8 mouse cellular contexts compared by ENCODE assay signal in genomic region chr7:100919809-100920107, GRCm38 (mm10). TPM values are rescaled to one million over a fixed set of nuclear protein-coding genes. Genes with fewer than 3 reads are reported as not detected.
A peak's percentile ranks its signal among the peaks of the same experiment; 100 is the strongest.
DNase-seq lines count a peak whose midpoint lies in the region; ATAC-seq lines count a peak whose summit lies in the region.

No protein-coding gene starts in this region.

- WGBS in heart, embryonic 11.5 days (ENCODE audit: insufficient replicate concordance): 4% methylated on average over 2 of the region's 2 CpGs
- WGBS in neural tube, embryonic 14.5 days: 4% methylated on average over 2 of the region's 2 CpGs

- H3K4me3 ChIP-seq in heart, embryonic 11.5 days (ENCODE audit: low read depth, low read length): no peak overlapping the region
- no peak overlapping the region for H3K4me3 ChIP-seq in neural tube, embryonic 14.5 days (ENCODE audit: low read depth, low read length)

- DNase-seq in heart, adult 18-20 months: peak; percentile 56 to 72
- DNase-seq in heart, postnatal 36 days: no peak
- peak; percentile 80 for DNase-seq in kidney, postnatal 14 days
- DNase-seq in cerebellum, postnatal 25 days: no peak
- no peak for DNase-seq in ovary, adult 18-20 months (ENCODE audit: low spot score)
- DNase-seq in cerebellum, postnatal 14 days: no peak

- no peak for ATAC-seq in heart, embryonic 11.5 days (replicated peaks; ENCODE audit: insufficient number of reproducible peaks, low FRiP score, low TSS enrichment)
- 0 out of 2 replicates have a peak, but pooled peaks have one; percentile 42 for ATAC-seq in neural tube, embryonic 14.5 days (ENCODE audit: low read depth)

- intact Hi-C loops in heart, postnatal 36 days (cut with DNase I): no loop called here

- H3K27me3 ChIP-seq in heart, embryonic 11.5 days (ENCODE audit: control insufficient read depth, insufficient read depth, low read length): no peaks in the 10 kb centered on the region
- H3K27me3 ChIP-seq in neural tube, embryonic 14.5 days (ENCODE audit: control insufficient read depth, insufficient read depth, low read length): no peaks in the 10 kb centered on the region

- H3K9me3 ChIP-seq in heart, embryonic 11.5 days (replicated peaks; ENCODE audit: control insufficient read depth, low read length): no peaks in the 10 kb centered on the region
- H3K9me3 ChIP-seq in neural tube, embryonic 14.5 days (ENCODE audit: control insufficient read depth, low read length): no peaks in the 10 kb centered on the region

- peak overlapping the region; percentile 23 for H3K4me2 ChIP-seq in heart, embryonic 11.5 days
- H3K4me2 ChIP-seq in neural tube, embryonic 14.5 days (ENCODE audit: low read depth, low read length): no peak overlapping the region

- H3K4me1 ChIP-seq in heart, embryonic 11.5 days (ENCODE audit: control insufficient read depth, insufficient read depth, low read length): peaks cover 81% of the 10 kb centered on the region
- peaks cover 7% of the 10 kb centered on the region; the same call in 1 of the 2 replicates for H3K4me1 ChIP-seq in neural tube, embryonic 14.5 days (ENCODE audit: control insufficient read depth, insufficient read depth, low read length)

- peak overlapping the region; percentile 79 for H3K27ac ChIP-seq in heart, embryonic 11.5 days (ENCODE audit: low read depth, low read length)
- H3K27ac ChIP-seq in neural tube, embryonic 14.5 days (ENCODE audit: low read depth, low read length): no peak overlapping the region

- H3K36me3 ChIP-seq in heart, embryonic 11.5 days (ENCODE audit: control insufficient read depth, insufficient read depth, low read length): peaks cover 6% of the 10 kb centered on the region; the same call in 1 of the 2 replicates
- H3K36me3 ChIP-seq in neural tube, embryonic 14.5 days (ENCODE audit: control insufficient read depth, insufficient read depth, low read length): no peaks in the 10 kb centered on the region

- peak overlapping the region; percentile 44; the same call in 1 of the 2 replicates for H3K9ac ChIP-seq in heart, embryonic 11.5 days (ENCODE audit: low read depth, low read length)
- H3K9ac ChIP-seq in neural tube, embryonic 14.5 days (replicated peaks; ENCODE audit: low read depth, low read length): no peak overlapping the region

RNA-seq across cellular contexts. Expression of gene Arhgef17, which starts 12.1 kb away (rescaled TPM):
- 10 to 100 TPM; 23.6 to 24.8 TPM for total RNA-seq in heart, adult 18-20 months (2021)
- 10 to 100 TPM; 24.3 to 29.9 TPM for total RNA-seq in heart, postnatal 36 days (2021)
- polyA plus RNA-seq in heart, embryonic 11.5 days (2014; fragmentation: Nextera tagmentation; extraction: Ambion mirVana): 8.5 and 8.8 TPM in 2 replicates
- polyA plus RNA-seq in neural tube, embryonic 14.5 days (2014; fragmentation: Nextera tagmentation; extraction: Ambion mirVana): 12.1 and 12.7 TPM in 2 replicates

RNA-seq across cellular contexts. Expression of gene P2ry6, which starts 54.7 kb away (rescaled TPM):
- total RNA-seq in heart, adult 18-20 months (2021): 1 to 10 TPM; 3.2 TPM
- total RNA-seq in heart, postnatal 36 days (2021): 1 to 10 TPM; 4.3 to 4.7 TPM
- polyA plus RNA-seq in heart, embryonic 11.5 days (2014; fragmentation: Nextera tagmentation; extraction: Ambion mirVana): 2.1 and 2.8 TPM in 2 replicates
- 1.6 and 4.1 TPM in 2 replicates for polyA plus RNA-seq in neural tube, embryonic 14.5 days (2014; fragmentation: Nextera tagmentation; extraction: Ambion mirVana)

RNA-seq across cellular contexts. Expression of gene Relt, which starts 56.5 kb away (rescaled TPM):
- total RNA-seq in heart, adult 18-20 months (2021): 1 to 10 TPM; 4.5 to 5.4 TPM
- total RNA-seq in heart, postnatal 36 days (2021): 1 to 10 TPM; 2.1 to 3.1 TPM
- 2.3 and 3.0 TPM in 2 replicates for polyA plus RNA-seq in heart, embryonic 11.5 days (2014; fragmentation: Nextera tagmentation; extraction: Ambion mirVana)
- 4.1 and 4.5 TPM in 2 replicates for polyA plus RNA-seq in neural tube, embryonic 14.5 days (2014; fragmentation: Nextera tagmentation; extraction: Ambion mirVana)

Comparison
In these comparisons a context has a peak if more than half of its experiments do, and no peak if none do; other contexts are left out.
1. DNase-seq: peak in heart, adult 18-20 months (2 of 2) and kidney, postnatal 14 days (single experiment); none in heart, postnatal 36 days (0 of 2), cerebellum, postnatal 25 days (0 of 2), ovary, adult 18-20 months (single experiment) and cerebellum, postnatal 14 days (0 of 2).